Mouse (Mus musculus): ENCODE measurements around the gene Pum2.

Pum2 gene

DNA sequence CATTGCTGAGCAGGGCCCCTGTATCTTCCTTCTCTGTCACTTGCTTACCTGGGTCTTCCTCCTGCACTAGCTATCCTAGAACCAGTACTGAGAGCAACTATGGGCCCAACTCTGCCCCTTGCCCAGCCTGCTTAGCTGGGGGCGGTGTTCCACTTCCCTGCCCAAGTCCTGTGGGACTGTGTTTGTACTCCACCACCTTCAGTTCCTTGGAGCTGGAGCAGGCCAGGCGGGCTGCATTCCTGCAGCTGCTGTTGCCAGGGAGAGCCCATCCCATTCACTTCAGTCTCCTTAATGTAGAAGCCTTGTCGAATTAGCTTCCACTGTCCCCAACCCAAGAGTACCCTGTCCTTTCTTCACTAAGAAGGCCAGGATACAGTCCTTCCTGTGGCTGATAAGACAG, 114.5 kb downstream of the Pum2 start:
- no peak for DNase-seq (ENCODE audit: low read depth, low spot score)

DNA sequence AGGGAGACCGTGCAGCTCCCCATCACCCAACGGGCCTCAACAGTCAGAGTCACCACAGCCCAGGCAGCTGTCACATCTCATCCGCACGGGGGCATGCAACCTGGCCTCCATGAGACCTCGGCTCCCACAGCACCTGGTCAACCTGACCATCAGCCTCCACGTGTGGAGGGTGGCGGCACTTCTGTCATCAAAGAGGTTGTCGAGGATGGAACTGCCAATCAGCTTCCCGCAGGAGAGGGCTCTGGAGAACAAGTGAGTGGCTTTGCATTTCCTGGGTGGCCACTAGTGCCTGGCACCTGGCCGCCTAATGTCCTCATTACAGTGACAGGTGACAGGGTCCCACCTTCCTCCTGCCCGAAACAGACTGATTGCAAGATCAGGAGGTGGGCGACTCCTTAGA, 116.7 kb downstream of the Pum2 start:
- no peak for DNase-seq (ENCODE audit: low read depth, low spot score)

DNA sequence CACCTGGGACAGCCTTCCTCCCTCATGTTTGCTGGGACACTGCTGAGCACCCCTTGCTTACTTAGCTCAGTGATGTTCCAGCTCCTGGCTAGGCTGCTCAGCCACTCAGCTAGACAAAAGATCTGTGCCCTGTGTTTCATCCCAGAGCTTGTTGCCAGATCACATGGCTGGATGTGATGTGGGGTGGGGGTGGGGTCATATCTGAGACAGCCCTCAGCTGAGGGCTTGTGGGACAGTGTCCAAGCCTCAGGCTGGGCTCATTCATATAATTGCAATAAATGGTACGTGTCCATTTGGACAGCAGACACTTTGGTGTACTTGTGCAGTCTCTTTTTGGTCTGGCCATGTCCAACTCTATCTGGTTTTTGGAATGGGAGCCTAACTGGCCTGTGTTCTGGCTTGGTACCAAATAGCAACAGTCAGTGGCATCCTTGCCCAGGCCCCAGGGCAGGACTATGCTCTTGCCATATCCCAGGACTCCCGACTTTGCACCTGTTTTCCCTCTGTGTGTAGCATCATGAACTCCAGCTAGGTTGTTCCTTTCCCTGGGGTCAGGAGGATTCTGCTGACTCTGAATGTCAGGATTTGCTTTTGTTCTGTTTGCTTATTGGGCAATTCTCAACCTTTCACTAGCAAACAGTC, 119.6 kb downstream of the Pum2 start:
- no peak for DNase-seq (ENCODE audit: low read depth, low spot score)

DNA sequence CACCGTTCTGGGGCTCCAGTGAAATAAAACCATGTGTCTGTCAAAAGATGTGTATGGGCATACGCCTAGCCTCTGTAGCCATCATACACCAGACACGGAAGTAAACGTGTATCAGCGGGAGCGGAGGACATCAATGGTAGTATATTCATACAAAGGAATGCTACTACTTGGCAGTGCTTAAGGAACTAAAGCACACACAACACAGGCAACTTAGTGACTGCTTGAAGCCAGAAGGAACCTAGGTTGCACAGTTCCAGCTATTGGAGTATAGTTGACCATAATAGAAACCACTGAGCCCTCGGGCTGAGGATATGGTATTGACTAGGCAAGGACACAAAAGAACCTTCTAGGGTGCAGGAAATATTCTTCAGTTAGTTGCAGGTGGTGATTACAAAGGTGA, 124.0 kb downstream of the Pum2 start:
- DNase-seq (ENCODE audit: low read depth, low spot score), result no peak

DNA sequence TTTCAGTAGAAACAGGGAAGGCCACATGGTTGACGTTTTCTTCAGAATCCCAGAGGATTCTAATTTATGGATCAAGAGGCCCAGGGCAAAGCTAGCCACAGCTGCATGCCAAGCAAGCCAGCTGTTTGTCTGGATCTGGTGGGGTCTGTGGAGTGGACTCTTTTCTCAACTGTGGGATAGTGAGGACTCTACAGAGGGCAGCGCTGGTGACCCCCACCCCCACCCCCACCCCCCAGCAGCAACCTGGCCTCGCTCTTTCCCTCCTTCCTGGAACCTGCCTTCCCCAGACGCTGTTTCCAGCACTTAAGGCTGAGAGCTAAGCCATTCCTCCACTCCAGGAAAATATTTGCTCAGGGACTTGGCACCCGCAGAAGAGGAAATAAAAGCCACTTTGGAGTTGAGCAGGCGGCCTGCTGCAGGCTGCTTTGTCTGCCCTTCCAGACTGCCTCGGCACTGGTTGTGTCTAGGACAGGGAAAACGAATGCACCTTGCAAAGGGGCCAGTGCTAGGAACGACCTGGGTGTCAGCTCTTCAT, 124.6 kb downstream of the Pum2 start:
- DNase-seq (ENCODE audit: low read depth, low spot score), result peak; percentile 57
